Mouse (Mus musculus) heart, postnatal 0 days (tissue): Measurements from ENCODE around the gene Vamp5. TPM values are rescaled to one million over a fixed set of nuclear protein-coding genes. Genes with fewer than 3 reads are reported as not detected.
A peak's percentile ranks its signal among the peaks of the same experiment; 100 is the strongest.

Source experiments
- ATAC-seq: fragments of 200-750 bp; cut with Nextera tagmentation; 2 replicates; pipeline ENCODE4 v1.8.0; 2017; ENCODE audit warnings: low read depth, moderate number of reproducible peaks, moderate library complexity; ENCODE audit not compliant: insufficient read depth
- DNase-seq: peaks from one replicate; pipeline ENCODE4 v3.0.0-alpha.2; 2016; ENCODE audit warnings: low spot score
- H3K27ac ChIP-seq: fragments of 300-500 bp; sonication (generic); 2 replicates; pipeline ENCODE4 v1.5.1; 2014; ENCODE audit warnings: low read depth, mild to moderate bottlenecking
- H3K27me3 ChIP-seq: fragments of 300-500 bp; sonication (generic); 2 replicates; pipeline ENCODE4 v1.6.1; 2014; ENCODE audit warnings: low read length, mixed read lengths; ENCODE audit not compliant: control insufficient read depth, insufficient read depth
- H3K36me3 ChIP-seq: fragments of 300-500 bp; sonication (generic); replicated peaks from 2 replicates; pipeline ENCODE4 v1.6.1; 2014; ENCODE audit warnings: low read length, mixed read lengths; ENCODE audit not compliant: control insufficient read depth, insufficient read depth
- H3K4me1 ChIP-seq: fragments of 300-500 bp; sonication (generic); 2 replicates; pipeline ENCODE4 v1.6.1; 2014; ENCODE audit warnings: antibody characterized with exemption; ENCODE audit not compliant: control insufficient read depth, insufficient read depth
- H3K4me2 ChIP-seq: fragments of 300-500 bp; sonication (generic); 2 replicates; pipeline ENCODE4 v1.6.1; 2014; ENCODE audit warnings: low read depth, mild to moderate bottlenecking, low read length, moderate library complexity
- H3K4me3 ChIP-seq: fragments of 300-500 bp; sonication (generic); 2 replicates; pipeline ENCODE4 v1.5.1; 2014; ENCODE audit warnings: low read depth, low read length
- H3K9ac ChIP-seq: fragments of 300-500 bp; sonication (generic); replicated peaks from 2 replicates; pipeline ENCODE4 v1.6.1; 2014; ENCODE audit warnings: low read depth, low read length, mixed read lengths
- H3K9me3 ChIP-seq: fragments of 300-500 bp; sonication (generic); replicated peaks from 2 replicates; pipeline ENCODE4 v1.6.1; 2016; ENCODE audit warnings: low read length; ENCODE audit not compliant: control insufficient read depth
- CTCF ChIP-seq: IDR thresholded peaks from 2 replicates; pipeline ENCODE4 v1.5.1; 2016; ENCODE audit warnings: antibody characterized with exemption, control low read depth, low read depth
- EP300 ChIP-seq: IDR thresholded peaks from 2 replicates; pipeline ENCODE4 v1.6.1; 2016; ENCODE audit warnings: antibody characterized with exemption, low read depth
- WGBS: fragments of 180-500 bp; shearing (Covaris S2); extraction: QIAGEN DNeasy Blood & Tissue Kit; methylation state at CpG from one replicate; pipeline ENCODE4 v1.1.7; 2014; 5-methylcytosine and 5-hydroxymethylcytosine counted together
- polyA plus RNA-seq: library from polyadenylated mRNA; unstranded; fragments of >200 nt; fragmentation: Nextera tagmentation; extraction: Ambion mirVana; gene quantifications from 2 replicates; pipeline ENCODE4 v1.2.1, GENCODE M21; 2015
- total RNA-seq: library from RNA; depleted of rRNA; stranded (reverse); fragments of >200 nt; gene quantifications from 2 replicates; pipeline ENCODE4 v1.2.3, GENCODE M21; 2014; ENCODE audit warnings: low replicate concordance

Vamp5 gene
- total and polyA plus RNA-seq, 2 experiments from 2014 or later = 19.5 to 49.0 TPM

GRCm38 (mm10) chr6:72364985-72365384, 15.3 kb downstream of the Vamp5 start:
- no peak for TF ChIP-seq EP300
- no peak for TF ChIP-seq CTCF
- H3K36me3 ChIP-seq = 0 out of 2 replicates have a peak, but pooled peaks cover 9% of the 10 kb centered on the region
- no peak overlapping the region for H3K9ac ChIP-seq
- H3K4me3 ChIP-seq = no peak overlapping the region
- no peak overlapping the region for H3K27ac ChIP-seq
- no peaks in the 10 kb centered on the region for H3K9me3 ChIP-seq
- ATAC-seq (no peak), DNase-seq (no peak)
- 59% methylated on average over 6 of the region's 6 CpGs for WGBS
- no peak overlapping the region for H3K4me2 ChIP-seq
- no peaks in the 10 kb centered on the region for H3K27me3 ChIP-seq
- peaks cover 9% of the 10 kb centered on the region for H3K4me1 ChIP-seq

GRCm38 (mm10) chr6:72364009-72364408, 16.3 kb downstream of the Vamp5 start:
- Histone ChIP-seq H3K27me3 (no peaks in the 10 kb centered on the region), H3K9me3 (no peaks in the 10 kb centered on the region), H3K4me3 (no peak overlapping the region), H3K9ac (no peak overlapping the region), H3K4me2 (no peak overlapping the region), H3K36me3 (peaks cover 15% of the 10 kb centered on the region), H3K4me1 (peaks cover 9% of the 10 kb centered on the region), H3K27ac (no peak overlapping the region)
- TF ChIP-seq CTCF (peak; percentile 27), EP300 (no peak)
- DNase-seq (no peak), ATAC-seq (no peak)
- 36% methylated on average over 7 of the region's 7 CpGs for WGBS

- Histone ChIP-seq H3K4me1 (peaks cover 9% of the 10 kb centered on the region), H3K27me3 (no peaks in the 10 kb centered on the region), H3K9ac (peak overlapping the region; percentile 70), H3K27ac (peak overlapping the region; percentile 77), H3K36me3 (peaks cover 21% of the 10 kb centered on the region), H3K4me3 (peak overlapping the region; percentile 73), H3K4me2 (peak overlapping the region; percentile 85), H3K9me3 (no peaks in the 10 kb centered on the region)
- DNase-seq = peak; percentile 98
- ATAC-seq = peak; percentile 99
- under 1% methylated on average over 42 of the region's 42 CpGs for WGBS
- TF ChIP-seq CTCF = peak; percentile 41
- peak; percentile 87 for TF ChIP-seq EP300
Observed at GRCm38 (mm10) chr6:72362132-72363028, 17.9 kb downstream of the Vamp5 start.

- Histone ChIP-seq H3K9ac (peak overlapping the region; percentile 70), H3K9me3 (no peaks in the 10 kb centered on the region), H3K36me3 (peaks cover 21% of the 10 kb centered on the region), H3K27me3 (no peaks in the 10 kb centered on the region), H3K4me2 (peak overlapping the region; percentile 85), H3K4me1 (peaks cover 12% of the 10 kb centered on the region), H3K27ac (no peak overlapping the region), H3K4me3 (peak overlapping the region; percentile 73)
- no peak for DNase-seq
- 20% methylated on average over 5 of the region's 5 CpGs for WGBS
- TF ChIP-seq EP300 (no peak), CTCF (no peak)
- ATAC-seq = no peak
Observed at GRCm38 (mm10) chr6:72361121-72361551, 19.1 kb downstream of the Vamp5 start.

- WGBS = 65% methylated on average over 7 of the region's 7 CpGs
Observed at GRCm38 (mm10) chr6:72360599-72360935, 19.7 kb downstream of the Vamp5 start.

More at GRCm38 (mm10) chr6:72360599-72360935, 19.7 kb downstream of the Vamp5 start:
- H3K27me3 ChIP-seq = no peaks in the 10 kb centered on the region
- TF ChIP-seq CTCF (no peak), EP300 (no peak)
- peaks cover 14% of the 10 kb centered on the region for H3K4me1 ChIP-seq
- H3K9ac ChIP-seq = no peak overlapping the region
- peaks cover 21% of the 10 kb centered on the region for H3K36me3 ChIP-seq
- no peak overlapping the region for H3K4me2 ChIP-seq
- DNase-seq = no peak
- H3K27ac ChIP-seq = no peak overlapping the region
- no peaks in the 10 kb centered on the region for H3K9me3 ChIP-seq
- no peak overlapping the region for H3K4me3 ChIP-seq
- ATAC-seq = no peak
